Mouse (Mus musculus) hindbrain, postnatal 0 days (tissue): ENCODE measurements around the gene Gm9195. TPM values are rescaled to one million over a fixed set of nuclear protein-coding genes. Genes with fewer than 3 reads are reported as not detected.

Experiments
- ATAC-seq: fragments of 200-750 bp; cut with Nextera tagmentation; 2 replicates; pipeline ENCODE4 v1.8.0; 2017; ENCODE audit warnings: mild to moderate bottlenecking, moderate TSS enrichment, moderate library complexity
- DNase-seq: peaks from one replicate; pipeline ENCODE4 v3.0.0-alpha.2; 2015; ENCODE audit warnings: low spot score
- H3K27ac ChIP-seq: fragments of 300-500 bp; sonication (generic); 2 replicates; pipeline ENCODE4 v1.5.1; 2014; ENCODE audit warnings: mild to moderate bottlenecking
- H3K27me3 ChIP-seq: fragments of 300-500 bp; sonication (generic); 2 replicates; pipeline ENCODE4 v1.6.1; 2014; ENCODE audit warnings: low read length, mixed read lengths; ENCODE audit not compliant: insufficient read depth
- H3K36me3 ChIP-seq: fragments of 300-500 bp; sonication (generic); 2 replicates; pipeline ENCODE4 v1.6.1; 2014; ENCODE audit warnings: low read length, mixed read lengths; ENCODE audit not compliant: insufficient read depth
- H3K4me1 ChIP-seq: fragments of 300-500 bp; sonication (generic); 2 replicates; pipeline ENCODE4 v1.6.1; 2014; ENCODE audit warnings: antibody characterized with exemption, low read length, mixed read lengths; ENCODE audit not compliant: insufficient read depth
- H3K4me2 ChIP-seq: fragments of 300-500 bp; sonication (generic); 2 replicates; pipeline ENCODE4 v1.6.1; 2014; ENCODE audit warnings: low read depth, mild to moderate bottlenecking, low read length, moderate library complexity, mixed read lengths
- H3K4me3 ChIP-seq: fragments of 300-500 bp; sonication (generic); 2 replicates; pipeline ENCODE4 v1.5.1; 2014; ENCODE audit warnings: low read length
- H3K9ac ChIP-seq: fragments of 300-500 bp; sonication (generic); replicated peaks from 2 replicates; pipeline ENCODE4 v1.6.1; 2014; ENCODE audit warnings: mild to moderate bottlenecking, low read length, moderate library complexity, mixed read lengths
- H3K9me3 ChIP-seq: fragments of 300-500 bp; sonication (generic); 2 replicates; pipeline ENCODE4 v1.6.1; 2016; ENCODE audit warnings: low read length, mixed read lengths
- CTCF ChIP-seq: IDR thresholded peaks from 2 replicates; pipeline ENCODE4 v1.5.1; 2016; ENCODE audit warnings: antibody characterized with exemption, control low read depth, low read depth
- WGBS: fragments of 180-500 bp; shearing (Covaris S2); extraction: QIAGEN DNeasy Blood & Tissue Kit; methylation state at CpG from one replicate; pipeline ENCODE4 v1.1.7; 2014; 5-methylcytosine and 5-hydroxymethylcytosine counted together
- polyA plus RNA-seq: library from polyadenylated mRNA; unstranded; fragments of >200 nt; fragmentation: Nextera tagmentation; extraction: Ambion mirVana; gene quantifications from 2 replicates; pipeline ENCODE4 v1.2.1, GENCODE M21; 2015
- total RNA-seq: library from RNA; depleted of rRNA; stranded (reverse); fragments of >200 nt; gene quantifications from 2 replicates; pipeline ENCODE4 v1.2.3, GENCODE M21; 2014

Gene Gm9195
- total and polyA plus RNA-seq, 2 experiments from 2014 or later = not detected

DNA sequence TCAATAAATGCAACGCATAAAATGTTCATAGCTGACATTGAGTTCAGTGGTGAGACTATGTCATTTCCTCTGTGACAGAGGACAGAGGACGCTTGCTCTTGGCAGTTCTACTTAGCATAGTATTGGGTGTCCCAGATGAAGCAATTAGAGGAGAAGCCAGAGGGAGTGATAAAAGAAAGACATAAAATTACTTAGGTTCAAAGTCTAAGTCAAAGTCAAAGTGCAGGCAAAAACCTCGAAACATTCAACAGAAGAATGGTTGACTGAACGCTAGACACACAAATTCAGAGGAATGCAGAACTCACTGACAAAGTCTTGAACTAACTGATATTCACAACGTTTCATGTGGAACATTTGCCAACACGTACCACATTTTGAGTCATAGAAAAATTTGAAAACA is 27.1 kb upstream of the Gm9195 start:
- no peak overlapping the region for H3K4me2 ChIP-seq
- H3K27ac ChIP-seq = no peak overlapping the region
- WGBS = 82% methylated on average over 6 of the region's 6 CpGs
- ATAC-seq (no peak), DNase-seq (no peak)
- H3K9me3 ChIP-seq = no peaks in the 10 kb centered on the region
- no peaks in the 10 kb centered on the region for H3K27me3 ChIP-seq
- no peaks in the 10 kb centered on the region for H3K36me3 ChIP-seq
- H3K9ac ChIP-seq = no peak overlapping the region
- H3K4me3 ChIP-seq = no peak overlapping the region
- no peak for TF ChIP-seq CTCF
- no peaks in the 10 kb centered on the region for H3K4me1 ChIP-seq

GRCm38 (mm10) chr14:72516376-72516775 is 24.7 kb upstream of the Gm9195 start:
- no peak overlapping the region for H3K4me2 ChIP-seq
- H3K9ac ChIP-seq = no peak overlapping the region
- no peaks in the 10 kb centered on the region for H3K27me3 ChIP-seq
- DNase-seq = peak; percentile 83
- no peaks in the 10 kb centered on the region for H3K36me3 ChIP-seq
- WGBS = 16% methylated on average over 5 of the region's 5 CpGs
- H3K27ac ChIP-seq = no peak overlapping the region
- H3K4me3 ChIP-seq = no peak overlapping the region
- ATAC-seq = peak; percentile 72; the same call in 1 of the 2 replicates
- H3K4me1 ChIP-seq = no peaks in the 10 kb centered on the region
- peak; percentile 96 for TF ChIP-seq CTCF
- no peaks in the 10 kb centered on the region for H3K9me3 ChIP-seq

DNA sequence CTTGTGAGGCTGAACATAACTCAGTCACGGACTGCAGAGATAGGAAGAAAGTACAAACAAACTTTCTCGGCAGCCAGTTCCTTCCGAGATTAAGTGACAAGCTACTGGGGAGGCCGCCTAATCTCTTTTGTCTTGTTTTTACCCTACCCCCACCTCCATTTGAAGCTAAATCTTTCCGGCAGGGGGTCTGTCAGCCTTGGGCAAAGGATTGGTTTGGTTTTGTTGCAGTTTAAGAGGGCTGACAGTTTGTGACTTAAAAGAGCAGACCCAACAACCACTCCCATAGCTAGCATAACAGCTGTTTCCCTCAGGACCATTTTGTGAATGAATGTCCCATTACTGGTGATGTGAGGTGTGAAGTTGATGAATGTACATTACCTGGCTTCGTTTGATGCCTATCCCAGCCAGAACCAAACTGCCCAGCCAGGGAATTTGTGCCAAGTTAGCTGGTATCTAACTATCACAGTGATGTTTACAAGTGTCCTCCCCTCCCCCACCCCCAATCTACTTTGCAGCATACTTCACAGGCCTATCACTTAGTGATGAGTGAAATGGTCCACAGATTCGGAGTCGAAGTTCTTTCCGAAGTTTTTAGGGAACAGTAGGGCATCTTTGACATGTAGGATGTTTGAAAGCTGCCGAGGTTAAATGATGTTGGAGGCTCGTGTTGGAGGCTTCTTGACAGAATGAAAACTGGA is 15.2 kb upstream of the Gm9195 start:
- Histone ChIP-seq H3K9ac (0 out of 2 replicates have a peak overlapping the region, but pooled peaks have one; percentile 28), H3K4me2 (peak overlapping the region; percentile 56), H3K4me1 (no peaks in the 10 kb centered on the region), H3K9me3 (no peaks in the 10 kb centered on the region), H3K27me3 (no peaks in the 10 kb centered on the region), H3K27ac (no peak overlapping the region), H3K4me3 (peak overlapping the region; percentile 25), H3K36me3 (no peaks in the 10 kb centered on the region)
- TF ChIP-seq CTCF = no peak
- WGBS = 18% methylated on average over 11 of the region's 11 CpGs
- ATAC-seq (no peak), DNase-seq (no peak)

- Histone ChIP-seq H3K36me3 (no peaks in the 10 kb centered on the region), H3K27ac (no peak overlapping the region), H3K4me1 (no peaks in the 10 kb centered on the region), H3K4me2 (peak overlapping the region; percentile 56), H3K9me3 (no peaks in the 10 kb centered on the region), H3K27me3 (no peaks in the 10 kb centered on the region), H3K4me3 (peak overlapping the region; percentile 25), H3K9ac (0 out of 2 replicates have a peak overlapping the region, but pooled peaks have one; percentile 28)
- DNase-seq = peak; percentile 37
- ATAC-seq = peak; percentile 55
- no peak for TF ChIP-seq CTCF
- WGBS = 17% methylated on average over 12 of the region's 12 CpGs
Measured at GRCm38 (mm10) chr14:72506018-72506722, 14.5 kb upstream of the Gm9195 start.

DNA sequence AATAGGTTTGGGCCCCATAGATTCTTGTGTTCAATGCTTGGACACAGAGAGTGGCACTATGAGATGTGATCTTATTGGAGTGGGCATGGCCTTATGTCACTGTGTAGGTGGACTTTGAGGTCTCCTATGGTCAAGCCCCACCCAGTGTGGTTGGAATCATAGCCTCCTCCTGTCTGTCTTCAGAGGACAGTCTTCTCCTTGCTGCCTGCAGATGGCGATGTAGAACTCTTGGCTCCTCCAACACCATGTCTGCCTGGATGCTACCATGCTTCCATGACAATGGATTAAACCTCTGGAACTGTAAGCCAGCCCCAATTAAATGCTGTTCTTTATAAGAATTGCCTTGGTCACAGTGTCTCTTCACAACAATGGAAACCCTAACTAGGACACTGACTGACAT is 13.3 kb upstream of the Gm9195 start:
- no peak overlapping the region for H3K4me3 ChIP-seq
- no peaks in the 10 kb centered on the region for H3K4me1 ChIP-seq
- H3K9ac ChIP-seq = no peak overlapping the region
- no peaks in the 10 kb centered on the region for H3K36me3 ChIP-seq
- no peaks in the 10 kb centered on the region for H3K9me3 ChIP-seq
- no peak overlapping the region for H3K27ac ChIP-seq
- ATAC-seq = no peak
- no peaks in the 10 kb centered on the region for H3K27me3 ChIP-seq
- 84% methylated on average over 1 of the region's 1 CpGs for WGBS
- TF ChIP-seq CTCF = peak; percentile 27
- no peak for DNase-seq
- H3K4me2 ChIP-seq = no peak overlapping the region

DNA sequence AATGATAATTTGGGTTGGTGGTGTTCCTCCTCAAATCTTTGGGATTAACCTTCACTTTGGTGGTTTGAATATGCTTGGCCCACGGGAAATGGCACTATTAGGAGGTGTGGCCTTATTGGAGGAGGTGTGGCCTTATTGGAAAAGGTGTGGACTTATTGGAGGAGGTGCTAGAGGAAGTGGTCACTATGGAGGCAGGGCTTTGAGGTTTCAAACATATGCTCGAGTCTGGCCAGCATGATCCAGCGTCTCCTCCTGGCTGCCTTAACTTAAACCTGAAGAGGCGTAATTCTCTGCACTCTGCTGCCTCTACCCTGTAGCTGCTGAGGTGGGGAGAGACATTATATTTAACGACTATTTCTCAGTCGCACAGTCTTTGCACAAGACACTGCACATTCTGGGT is 11.6 kb upstream of the Gm9195 start:
- 45% methylated on average over 6 of the region's 6 CpGs for WGBS
- no peak for TF ChIP-seq CTCF
- Histone ChIP-seq H3K4me3 (no peak overlapping the region), H3K27me3 (no peaks in the 10 kb centered on the region), H3K9ac (no peak overlapping the region), H3K9me3 (no peaks in the 10 kb centered on the region), H3K4me2 (no peak overlapping the region), H3K36me3 (no peaks in the 10 kb centered on the region), H3K4me1 (no peaks in the 10 kb centered on the region), H3K27ac (no peak overlapping the region)
- ATAC-seq = no peak
- DNase-seq = no peak

DNA sequence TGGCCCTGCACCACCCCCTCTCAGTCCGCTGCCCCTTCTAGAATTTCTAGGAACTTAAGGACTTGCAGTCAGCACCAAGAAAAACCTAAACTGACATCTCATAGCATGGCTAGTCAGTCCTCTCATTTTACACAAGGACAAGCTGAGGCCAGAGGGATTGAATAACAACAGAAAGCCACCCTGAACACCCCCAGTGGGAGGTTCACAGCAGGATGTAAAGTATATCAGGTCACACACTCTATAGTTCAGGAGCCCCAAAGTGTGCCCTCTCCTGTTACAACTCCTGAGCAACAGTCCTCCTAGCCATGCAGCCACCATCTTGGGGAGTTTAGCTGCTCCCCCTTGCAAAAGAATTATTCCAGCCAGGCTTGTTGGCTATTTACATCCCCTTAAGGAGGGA is 2.1 kb upstream of the Gm9195 start:
- Histone ChIP-seq H3K27me3 (no peaks in the 10 kb centered on the region), H3K36me3 (no peaks in the 10 kb centered on the region), H3K27ac (no peak overlapping the region), H3K9me3 (no peaks in the 10 kb centered on the region), H3K4me2 (no peak overlapping the region), H3K4me3 (no peak overlapping the region), H3K9ac (no peak overlapping the region), H3K4me1 (no peaks in the 10 kb centered on the region)
- ATAC-seq (no peak), DNase-seq (no peak)
- TF ChIP-seq CTCF = no peak
- 82% methylated on average over 1 of the region's 1 CpGs for WGBS
